Comparison of ENCODE assay signal across 8 mouse cellular contexts in genomic region chr7:99357201-99357600, GRCm38 (mm10). TPM values are rescaled to one million over a fixed set of nuclear protein-coding genes. Genes with fewer than 3 reads are reported as not detected.
DNase-seq lines count a peak whose midpoint lies in the region; ATAC-seq lines count a peak whose summit lies in the region.

No protein-coding gene starts in this region.

- no peaks in the 10 kb centered on the region for H3K27me3 ChIP-seq in heart, embryonic 13.5 days (replicated peaks)
- no peaks in the 10 kb centered on the region for H3K27me3 ChIP-seq in limb, embryonic 10.5 days (ENCODE audit: low read depth, poor library complexity, severe bottlenecking)
- H3K27me3 ChIP-seq in neural tube, embryonic 15.5 days (replicated peaks) = no peaks in the 10 kb centered on the region

- peaks cover 71% of the 10 kb centered on the region for H3K4me1 ChIP-seq in heart, embryonic 13.5 days
- peaks cover 80% of the 10 kb centered on the region for H3K4me1 ChIP-seq in limb, embryonic 10.5 days
- peaks cover 61% of the 10 kb centered on the region for H3K4me1 ChIP-seq in neural tube, embryonic 15.5 days

- no peaks in the 10 kb centered on the region for H3K36me3 ChIP-seq in heart, embryonic 13.5 days
- no peaks in the 10 kb centered on the region for H3K36me3 ChIP-seq in limb, embryonic 10.5 days
- H3K36me3 ChIP-seq in neural tube, embryonic 15.5 days = no peaks in the 10 kb centered on the region

- peak overlapping the region; percentile 84 for H3K9ac ChIP-seq in heart, embryonic 13.5 days
- H3K9ac ChIP-seq in neural tube, embryonic 15.5 days (replicated peaks) = no peak overlapping the region

- DNase-seq in kidney, adult 11 months = peak; percentile 47
- DNase-seq in kidney, adult 8-10 months = no peak
- no peak for DNase-seq in limb, embryonic 10.5 days (ENCODE audit: low spot score)
- no peak for DNase-seq in left cerebral cortex, postnatal 25 days (ENCODE audit: low spot score in 2 of 2)
- DNase-seq in thymus, postnatal 4 days = no peak
- no peak for DNase-seq in gastrocnemius, postnatal 36 days

- no peaks in the 10 kb centered on the region for H3K9me3 ChIP-seq in heart, embryonic 13.5 days
- H3K9me3 ChIP-seq in limb, embryonic 10.5 days (replicated peaks) = no peaks in the 10 kb centered on the region
- no peaks in the 10 kb centered on the region for H3K9me3 ChIP-seq in neural tube, embryonic 15.5 days (replicated peaks)

- H3K4me2 ChIP-seq in heart, embryonic 13.5 days = peak overlapping the region; percentile 66
- H3K4me2 ChIP-seq in neural tube, embryonic 15.5 days = no peak overlapping the region

- no peak for ATAC-seq in heart, embryonic 13.5 days (ENCODE audit: extremely low read depth, insufficient number of reproducible peaks, low FRiP score, low TSS enrichment)
- ATAC-seq in neural tube, embryonic 15.5 days (ENCODE audit: low FRiP score) = no peak

- peak overlapping the region; percentile 100 for H3K27ac ChIP-seq in heart, embryonic 13.5 days (replicated peaks)
- peak overlapping the region; percentile 97 for H3K27ac ChIP-seq in limb, embryonic 10.5 days
- peak overlapping the region; percentile 84; the same call in 1 of the 2 replicates for H3K27ac ChIP-seq in neural tube, embryonic 15.5 days (replicated peaks)

- intact Hi-C loops in left cerebral cortex, postnatal 25 days (cut with DNase I) = no loop called here
- intact Hi-C loops in gastrocnemius, postnatal 36 days (cut with DNase I) = no loop called here

- WGBS in heart, embryonic 13.5 days = 26% methylated on average over 7 of the region's 7 CpGs
- WGBS in limb, embryonic 10.5 days = 78% methylated on average over 7 of the region's 7 CpGs
- WGBS in neural tube, embryonic 15.5 days = 65% methylated on average over 7 of the region's 7 CpGs

- 0 out of 2 replicates have a peak overlapping the region, but pooled peaks have one; percentile 4 for H3K4me3 ChIP-seq in heart, embryonic 13.5 days
- peak overlapping the region; percentile 39; the same call in 1 of the 2 replicates for H3K4me3 ChIP-seq in limb, embryonic 10.5 days
- no peak overlapping the region for H3K4me3 ChIP-seq in neural tube, embryonic 15.5 days (replicated peaks)

RNA-seq across cellular contexts. Expression of gene Serpinh1, which starts 4.2 kb away (rescaled TPM):
- 1,205 and 1,287 TPM in 2 replicates for polyA plus RNA-seq in heart, embryonic 13.5 days (2015; fragmentation: Nextera tagmentation; extraction: Ambion mirVana)
- polyA plus RNA-seq in limb, embryonic 10.5 days (2016; fragmentation: Nextera tagmentation; extraction: Ambion mirVana) = 1,171 and 1,177 TPM in 2 replicates
- 332 and 435 TPM in 2 replicates for polyA plus RNA-seq in neural tube, embryonic 15.5 days (2015; fragmentation: Nextera tagmentation; extraction: Ambion mirVana)
- total RNA-seq in left cerebral cortex, postnatal 25 days (2021) = 10 to 100 TPM; 34.9 TPM
- 100 to 1,000 TPM in 1 of 2 experiments, 10 to 100 TPM in 1; 69.4 to 103 TPM for total RNA-seq in gastrocnemius, postnatal 36 days (2021)

RNA-seq across cellular contexts. Expression of gene Gdpd5, which starts 24.0 kb away (rescaled TPM):
- 25.3 and 25.4 TPM in 2 replicates for polyA plus RNA-seq in heart, embryonic 13.5 days (2015; fragmentation: Nextera tagmentation; extraction: Ambion mirVana)
- 9.9 and 12.3 TPM in 2 replicates for polyA plus RNA-seq in limb, embryonic 10.5 days (2016; fragmentation: Nextera tagmentation; extraction: Ambion mirVana)
- polyA plus RNA-seq in neural tube, embryonic 15.5 days (2015; fragmentation: Nextera tagmentation; extraction: Ambion mirVana) = 41.2 and 45.7 TPM in 2 replicates
- 10 to 100 TPM; 40.0 to 46.2 TPM for total RNA-seq in left cerebral cortex, postnatal 25 days (2021)
- 1 to 10 TPM; 2.6 to 4.6 TPM for total RNA-seq in gastrocnemius, postnatal 36 days (2021)
